Mouse (Mus musculus) CH12.LX (cell line): ENCODE data around the gene Ppt1.

Source experiments
- CHD1 ChIP-seq: IDR thresholded peaks from 2 replicates; pipeline ENCODE4 v1.6.1; 2012; ENCODE audit warnings: low read depth, low read length, improper control_type of control experiment, inconsistent platforms
- CHD2 ChIP-seq: IDR thresholded peaks from 2 replicates; pipeline ENCODE4 v1.6.1; 2011; ENCODE audit warnings: low read length, improper control_type of control experiment
- CTCF ChIP-seq, 2 experiments: IDR thresholded peaks in 1 of 2; conservative IDR thresholded peaks in 1 of 2; 2 replicates each; pipeline ENCODE4 v1.5.1; 2011 to 2012; ENCODE audit warnings: low read depth in 2 of 2, low read length in 2 of 2, improper control_type of control experiment in 1 of 2, inconsistent platforms in 1 of 2, mild to moderate bottlenecking in 1 of 2, moderate library complexity in 1 of 2
- ELF1 ChIP-seq: IDR thresholded peaks from 2 replicates; pipeline ENCODE4 v1.6.1; 2014; ENCODE audit warnings: low read depth, mild to moderate bottlenecking, inconsistent platforms, low read length, improper control_type of control experiment
- IRF4 ChIP-seq: IDR thresholded peaks from 2 replicates; pipeline ENCODE4 v1.6.1; 2014; ENCODE audit warnings: low read depth, mild to moderate bottlenecking, inconsistent platforms, low read length, improper control_type of control experiment
- MAZ ChIP-seq: IDR thresholded peaks from 2 replicates; pipeline ENCODE4 v1.6.1; 2012; ENCODE audit warnings: low read depth, mild to moderate bottlenecking, inconsistent platforms, low read length, improper control_type of control experiment, moderate library complexity
- NRF1 ChIP-seq: IDR thresholded peaks from 2 replicates; pipeline ENCODE4 v1.6.1; 2014; ENCODE audit warnings: low read depth, mild to moderate bottlenecking, inconsistent platforms, low read length, improper control_type of control experiment, moderate library complexity
- PAX5 ChIP-seq: IDR thresholded peaks from 2 replicates; pipeline ENCODE4 v1.6.1; 2012; ENCODE audit warnings: low read length, inconsistent platforms, mixed read lengths
- POLR2A ChIP-seq: IDR thresholded peaks from 2 replicates; pipeline ENCODE4 v1.6.1; 2011; ENCODE audit warnings: low read depth, mild to moderate bottlenecking, improper control_type of control experiment, low read length
- TBP ChIP-seq: conservative IDR thresholded peaks from 2 replicates; pipeline ENCODE4 v1.6.1; 2011; ENCODE audit warnings: low read depth, low read length, improper control_type of control experiment
- USF2 ChIP-seq: conservative IDR thresholded peaks from 2 replicates; pipeline ENCODE4 v1.6.1; 2011; ENCODE audit warnings: low read depth, low read length, improper control_type of control experiment
- ZKSCAN1 ChIP-seq: IDR thresholded peaks from 2 replicates; pipeline ENCODE4 v1.6.1; 2012; ENCODE audit warnings: low read depth, inconsistent platforms, low read length, improper control_type of control experiment, borderline replicate concordance

- no peak for TF ChIP-seq NRF1
- TF ChIP-seq CHD1 = no peak
- no peak for TF ChIP-seq PAX5
- no peak for TF ChIP-seq POLR2A
- no peak for TF ChIP-seq CTCF (conservative IDR thresholded peaks at IDR 0.05 in 1 of 2, IDR thresholded peaks at IDR 0.05 in 1 of 2; ENCODE audit: low read depth in 2 of 2, low read length in 2 of 2)
- TF ChIP-seq MAZ = no peak
- no peak for TF ChIP-seq TBP
- no peak for TF ChIP-seq USF2
- no peak for TF ChIP-seq ZKSCAN1
- TF ChIP-seq ELF1 = no peak
- no peak for TF ChIP-seq CHD2
- TF ChIP-seq IRF4 = no peak
Measured at GRCm38 (mm10) chr4:122861836-122862235, 25.8 kb downstream of the Ppt1 start.
